Mouse (Mus musculus) C2C12 (cell line): ENCODE results near the gene Hdgfl2. TPM values are rescaled to one million over a fixed set of nuclear protein-coding genes. Genes with fewer than 3 reads are reported as not detected.

ENCODE experiments used
- H3K27me3 ChIP-seq: one replicate; pipeline ENCODE4 v1.6.1; 2011; ENCODE audit not compliant: control insufficient read depth, insufficient read depth, insufficient read length
- H3K36me3 ChIP-seq: one replicate; pipeline ENCODE4 v1.6.1; 2011; ENCODE audit not compliant: control insufficient read depth, insufficient read depth
- H3K4me3 ChIP-seq: one replicate; pipeline ENCODE4 v1.5.1; 2011; ENCODE audit warnings: mild to moderate bottlenecking, control low read depth; ENCODE audit not compliant: poor library complexity, insufficient read depth, severe bottlenecking
- H3K79me2 ChIP-seq: one replicate; pipeline ENCODE4 v1.6.1; 2011; ENCODE audit not compliant: control insufficient read depth, insufficient read depth
- H3K79me3 ChIP-seq: one replicate; pipeline ENCODE4 v1.6.1; 2011; ENCODE audit warnings: low read depth, control low read depth
- H3ac ChIP-seq: one replicate; pipeline ENCODE3; 2011; ENCODE audit warnings: low read depth; ENCODE audit not compliant: control insufficient read depth, insufficient read length
- CEBPB ChIP-seq: IDR thresholded peaks from one replicate; pipeline ENCODE4 v1.6.1; 2011; ENCODE audit warnings: low read depth, mild to moderate bottlenecking, control low read depth, moderate library complexity
- CTCF ChIP-seq: IDR thresholded peaks from one replicate; pipeline ENCODE4 v1.5.1; 2011; ENCODE audit not compliant: control insufficient read depth, insufficient read depth, insufficient read length
- FOSL1 ChIP-seq: IDR thresholded peaks from one replicate; pipeline ENCODE4 v1.8.0; 2011; ENCODE audit warnings: mild to moderate bottlenecking, low read length; ENCODE audit not compliant: poor library complexity, insufficient read depth, severe bottlenecking
- MAX ChIP-seq: IDR thresholded peaks from one replicate; pipeline ENCODE4 v1.6.1; 2011; ENCODE audit warnings: mild to moderate bottlenecking, control low read depth
- MYOD1 ChIP-seq: IDR thresholded peaks from one replicate; pipeline ENCODE4 v1.6.1; 2011; ENCODE audit warnings: low read depth; ENCODE audit not compliant: control insufficient read depth, insufficient read length
- MYOG ChIP-seq: IDR thresholded peaks from one replicate; pipeline ENCODE4 v1.6.1; 2011; ENCODE audit not compliant: control insufficient read depth, insufficient read length; ENCODE audit errors: extremely low read depth
- USF1 ChIP-seq: IDR thresholded peaks from one replicate; pipeline ENCODE4 v1.6.1; 2011; ENCODE audit warnings: low read depth, mild to moderate bottlenecking, control low read depth, moderate library complexity
- polyA plus RNA-seq: library from polyadenylated mRNA; unstranded; fragments of >200 nt; fragmentation: generic; extraction: Trizol; gene quantifications from one replicate; pipeline ENCODE4 v1.2.1, GENCODE M21; 2012; ENCODE audit warnings: missing spikeins

Hdgfl2 gene
- polyA plus RNA-seq, 1 experiment = 64.5 TPM

GRCm38 (mm10) chr17:56141702-56142605 is 62.5 kb downstream of the Hdgfl2 start:
- TF ChIP-seq CEBPB (no peak), USF1 (no peak), MAX (no peak), MYOD1 (no peak), CTCF (no peak), FOSL1 (no peak), MYOG (no peak)
- H3ac ChIP-seq = no peak overlapping the region
- H3K27me3 ChIP-seq = peaks cover 91% of the 10 kb centered on the region
- H3K79me3 ChIP-seq = no peaks in the 10 kb centered on the region
- no peak overlapping the region for H3K4me3 ChIP-seq
- H3K36me3 ChIP-seq = no peaks in the 10 kb centered on the region
- no peaks in the 10 kb centered on the region for H3K79me2 ChIP-seq

- H3K4me3 ChIP-seq = no peak overlapping the region
- no peaks in the 10 kb centered on the region for H3K36me3 ChIP-seq
- peaks cover 96% of the 10 kb centered on the region for H3K27me3 ChIP-seq
- no peaks in the 10 kb centered on the region for H3K79me3 ChIP-seq
- no peak overlapping the region for H3ac ChIP-seq
- H3K79me2 ChIP-seq = no peaks in the 10 kb centered on the region
- no peak for TF ChIP-seq MYOG
- no peak for TF ChIP-seq CEBPB
- no peak for TF ChIP-seq MAX
- TF ChIP-seq FOSL1 = no peak
- no peak for TF ChIP-seq MYOD1
- no peak for TF ChIP-seq USF1
- no peak for TF ChIP-seq CTCF
Measured at GRCm38 (mm10) chr17:56144546-56144945, 65.1 kb downstream of the Hdgfl2 start.

- H3K79me3 ChIP-seq = no peaks in the 10 kb centered on the region
- no peaks in the 10 kb centered on the region for H3K79me2 ChIP-seq
- no peak overlapping the region for H3K4me3 ChIP-seq
- H3K36me3 ChIP-seq = no peaks in the 10 kb centered on the region
- no peak overlapping the region for H3ac ChIP-seq
- peaks cover 91% of the 10 kb centered on the region for H3K27me3 ChIP-seq
- TF ChIP-seq CTCF = no peak
- no peak for TF ChIP-seq MYOD1
- no peak for TF ChIP-seq FOSL1
- no peak for TF ChIP-seq USF1
- TF ChIP-seq MAX = no peak
- TF ChIP-seq MYOG = no peak
- TF ChIP-seq CEBPB = no peak
Measured at GRCm38 (mm10) chr17:56146131-56146530, 66.7 kb downstream of the Hdgfl2 start.

GRCm38 (mm10) chr17:56147420-56147819 is 68.0 kb downstream of the Hdgfl2 start:
- no peak overlapping the region for H3K4me3 ChIP-seq
- no peaks in the 10 kb centered on the region for H3K36me3 ChIP-seq
- no peaks in the 10 kb centered on the region for H3K79me2 ChIP-seq
- TF ChIP-seq USF1 = no peak
- no peak for TF ChIP-seq CTCF
- no peak for TF ChIP-seq CEBPB
- TF ChIP-seq MAX = no peak
- TF ChIP-seq FOSL1 = no peak
- TF ChIP-seq MYOD1 = no peak
- TF ChIP-seq MYOG = no peak
- H3K79me3 ChIP-seq = no peaks in the 10 kb centered on the region
- H3ac ChIP-seq = no peak overlapping the region
- peaks cover 80% of the 10 kb centered on the region for H3K27me3 ChIP-seq

DNA sequence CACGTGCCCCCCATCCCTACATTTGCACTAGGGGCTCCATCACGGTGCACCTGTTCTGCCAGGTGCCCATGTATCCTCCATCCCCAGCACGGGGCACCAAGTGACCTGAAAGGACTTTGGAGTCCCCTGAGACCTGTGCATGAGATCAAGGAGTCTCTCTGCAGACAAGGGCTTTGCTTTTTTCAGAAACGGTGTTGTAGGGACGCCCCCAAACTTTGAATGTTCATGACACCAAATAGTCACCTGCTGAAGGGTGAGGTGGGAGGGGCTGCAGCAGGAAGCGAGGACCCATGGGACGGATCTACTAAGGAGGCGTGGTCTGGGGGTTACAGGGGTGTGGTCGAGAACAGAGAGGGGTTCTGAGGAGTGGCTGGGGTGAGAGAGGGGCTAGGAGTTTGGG is 68.8 kb downstream of the Hdgfl2 start:
- Histone ChIP-seq H3K4me3 (no peak overlapping the region), H3K79me2 (no peaks in the 10 kb centered on the region), H3K79me3 (no peaks in the 10 kb centered on the region), H3K36me3 (no peaks in the 10 kb centered on the region), H3ac (no peak overlapping the region), H3K27me3 (peaks cover 77% of the 10 kb centered on the region)
- TF ChIP-seq MYOD1 (no peak), MAX (no peak), MYOG (no peak), CEBPB (no peak), FOSL1 (no peak), CTCF (no peak), USF1 (no peak)
